Mouse (Mus musculus): ENCODE results near the gene Bpifc. TPM values are rescaled to one million over a fixed set of nuclear protein-coding genes. Genes with fewer than 3 reads are reported as not detected.

Bpifc gene
- total and polyA plus RNA-seq, 2 experiments from 2014 or later = 0.15 to 0.33 TPM

GRCm38 (mm10) chr10:86050522-86050921 is 38.8 kb upstream of the Bpifc start:
- no peak overlapping the region for H3K4me2 ChIP-seq (ENCODE audit: low read depth, low read length, poor library complexity, severe bottlenecking)
- H3K36me3 ChIP-seq (ENCODE audit: insufficient read depth, low read length) = peaks cover 24% of the 10 kb centered on the region
- 85% methylated on average over 2 of the region's 2 CpGs for WGBS
- H3K27me3 ChIP-seq (ENCODE audit: insufficient read depth, low read length) = no peaks in the 10 kb centered on the region
- no peak overlapping the region for H3K4me3 ChIP-seq (ENCODE audit: low read depth, low read length)
- no peaks in the 10 kb centered on the region for H3K9me3 ChIP-seq (ENCODE audit: low read length)
- ATAC-seq (ENCODE audit: low FRiP score) = no peak
- no peak overlapping the region for H3K9ac ChIP-seq (replicated peaks; ENCODE audit: low read length, poor library complexity, severe bottlenecking)
- no peak overlapping the region for H3K27ac ChIP-seq (ENCODE audit: low read depth, low read length)
- DNase-seq (ENCODE audit: low spot score) = no peak
- no peaks in the 10 kb centered on the region for H3K4me1 ChIP-seq (ENCODE audit: insufficient read depth, low read length)
- no peak for TF ChIP-seq CTCF (IDR thresholded peaks at IDR 0.05)

DNA sequence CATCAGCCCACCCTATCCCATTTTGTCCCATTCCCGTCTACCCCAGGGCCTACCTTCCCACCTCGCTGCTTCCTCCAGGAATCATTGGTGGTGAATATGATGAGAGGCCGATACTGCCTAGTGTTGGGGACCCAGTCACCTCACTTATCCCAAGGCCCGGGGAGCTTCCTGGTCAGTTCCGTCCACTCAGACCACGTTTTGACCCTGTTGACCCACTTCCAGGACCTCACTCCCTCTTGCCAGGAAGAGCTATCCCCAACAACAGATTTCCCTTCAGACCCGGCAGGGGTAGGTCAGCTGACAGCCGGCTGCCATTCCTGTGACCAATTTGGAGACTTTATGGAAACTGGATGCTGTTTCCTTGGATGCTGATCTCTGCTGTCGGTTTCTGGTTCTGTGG is 36.1 kb upstream of the Bpifc start:
- Histone ChIP-seq H3K4me3 (ENCODE audit: low read depth, low read length) (no peak overlapping the region), H3K4me1 (ENCODE audit: insufficient read depth, low read length) (no peaks in the 10 kb centered on the region), H3K27ac (ENCODE audit: low read depth, low read length) (no peak overlapping the region), H3K27me3 (ENCODE audit: insufficient read depth, low read length) (no peaks in the 10 kb centered on the region), H3K36me3 (ENCODE audit: insufficient read depth, low read length) (peaks cover 8% of the 10 kb centered on the region; the same call in 1 of the 2 replicates), H3K9ac (replicated peaks; ENCODE audit: low read length, poor library complexity, severe bottlenecking) (no peak overlapping the region), H3K9me3 (ENCODE audit: low read length) (no peaks in the 10 kb centered on the region), H3K4me2 (ENCODE audit: low read depth, low read length, poor library complexity, severe bottlenecking) (no peak overlapping the region)
- DNase-seq (ENCODE audit: low spot score) (no peak), ATAC-seq (ENCODE audit: low FRiP score) (no peak)
- WGBS = 86% methylated on average over 9 of the region's 9 CpGs
- no peak for TF ChIP-seq CTCF (IDR thresholded peaks at IDR 0.05)

DNA sequence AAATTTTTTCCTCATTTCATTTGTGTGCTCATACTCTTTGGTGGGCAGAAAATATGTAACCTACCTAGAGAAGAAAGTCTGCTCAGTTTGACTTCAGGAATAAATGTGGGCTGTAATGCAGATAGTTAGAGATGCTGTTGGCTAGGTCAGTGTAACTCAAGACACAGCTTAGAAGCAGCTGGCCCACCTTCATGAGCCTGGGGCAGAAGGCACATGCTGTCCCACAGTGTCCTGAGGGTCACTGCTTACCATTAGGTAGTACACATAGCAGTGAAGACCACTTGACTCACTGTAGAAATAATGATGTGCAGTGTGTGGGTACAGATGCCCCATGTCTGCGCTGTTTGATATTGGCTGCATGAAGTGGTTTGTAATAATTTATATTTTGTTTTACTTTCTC is 34.7 kb upstream of the Bpifc start:
- no peak for TF ChIP-seq CTCF (IDR thresholded peaks at IDR 0.05)
- no peak overlapping the region for H3K9ac ChIP-seq (replicated peaks; ENCODE audit: low read length, poor library complexity, severe bottlenecking)
- ATAC-seq (ENCODE audit: low FRiP score) (no peak), DNase-seq (ENCODE audit: low spot score) (no peak)
- WGBS = 95% methylated on average over 1 of the region's 1 CpGs
- H3K9me3 ChIP-seq (ENCODE audit: low read length) = no peaks in the 10 kb centered on the region
- no peaks in the 10 kb centered on the region for H3K4me1 ChIP-seq (ENCODE audit: insufficient read depth, low read length)
- no peaks in the 10 kb centered on the region for H3K27me3 ChIP-seq (ENCODE audit: insufficient read depth, low read length)
- no peak overlapping the region for H3K27ac ChIP-seq (ENCODE audit: low read depth, low read length)
- no peak overlapping the region for H3K4me3 ChIP-seq (ENCODE audit: low read depth, low read length)
- H3K4me2 ChIP-seq (ENCODE audit: low read depth, low read length, poor library complexity, severe bottlenecking) = no peak overlapping the region
- H3K36me3 ChIP-seq (ENCODE audit: insufficient read depth, low read length) = peaks cover 8% of the 10 kb centered on the region; the same call in 1 of the 2 replicates

DNA sequence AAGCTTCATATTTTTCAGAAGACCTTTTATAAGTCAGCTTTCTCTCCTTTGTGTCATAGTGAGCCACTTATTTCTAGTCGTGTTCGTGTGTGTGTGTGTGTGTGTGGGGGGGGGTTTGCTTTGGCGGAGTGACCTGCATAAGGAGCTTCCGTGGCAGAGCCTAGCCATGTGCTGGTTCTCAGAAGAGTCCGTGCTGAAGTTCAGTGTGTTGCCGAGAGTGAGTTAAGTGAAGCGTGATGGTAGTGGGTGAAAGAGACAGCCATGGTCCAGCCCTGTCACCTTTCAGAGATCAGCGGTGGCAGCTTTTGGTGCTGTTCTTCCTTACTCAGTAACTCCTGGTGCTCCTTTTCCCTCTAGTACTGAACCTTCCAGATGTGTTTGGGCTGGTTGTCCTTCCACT is 32.4 kb upstream of the Bpifc start:
- peaks cover 6% of the 10 kb centered on the region; the same call in 1 of the 2 replicates for H3K36me3 ChIP-seq (ENCODE audit: insufficient read depth, low read length)
- H3K4me2 ChIP-seq (ENCODE audit: low read depth, low read length, poor library complexity, severe bottlenecking) = no peak overlapping the region
- no peak overlapping the region for H3K27ac ChIP-seq (ENCODE audit: low read depth, low read length)
- H3K4me1 ChIP-seq (ENCODE audit: insufficient read depth, low read length) = no peaks in the 10 kb centered on the region
- H3K27me3 ChIP-seq (ENCODE audit: insufficient read depth, low read length) = no peaks in the 10 kb centered on the region
- WGBS = 82% methylated on average over 8 of the region's 8 CpGs
- DNase-seq (ENCODE audit: low spot score) (no peak), ATAC-seq (ENCODE audit: low FRiP score) (no peak)
- no peak overlapping the region for H3K9ac ChIP-seq (replicated peaks; ENCODE audit: low read length, poor library complexity, severe bottlenecking)
- TF ChIP-seq CTCF (IDR thresholded peaks at IDR 0.05) = no peak
- no peaks in the 10 kb centered on the region for H3K9me3 ChIP-seq (ENCODE audit: low read length)
- H3K4me3 ChIP-seq (ENCODE audit: low read depth, low read length) = no peak overlapping the region

DNA sequence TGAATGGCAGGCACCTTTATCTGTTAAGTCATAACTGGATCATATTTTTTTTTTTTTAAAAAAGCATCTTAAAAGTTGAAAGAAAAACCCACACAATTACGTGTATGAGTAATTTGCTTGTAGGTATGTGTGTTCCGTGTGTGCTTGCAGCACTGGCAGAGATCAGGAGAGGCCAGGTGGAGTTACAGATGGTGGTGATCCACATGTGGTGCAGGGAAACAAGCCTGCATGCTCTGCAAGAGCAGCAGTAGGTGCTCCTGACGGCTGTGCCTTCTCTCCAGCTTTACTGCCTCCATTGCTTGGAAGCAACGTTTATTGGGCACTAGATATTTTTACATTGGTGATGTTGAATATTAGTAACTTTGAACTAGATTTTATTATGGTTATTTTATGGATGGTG is 32.0 kb upstream of the Bpifc start:
- DNase-seq (ENCODE audit: low spot score) (no peak), ATAC-seq (ENCODE audit: low FRiP score) (no peak)
- WGBS = 84% methylated on average over 4 of the region's 4 CpGs
- Histone ChIP-seq H3K4me2 (ENCODE audit: low read depth, low read length, poor library complexity, severe bottlenecking) (no peak overlapping the region), H3K27ac (ENCODE audit: low read depth, low read length) (no peak overlapping the region), H3K27me3 (ENCODE audit: insufficient read depth, low read length) (no peaks in the 10 kb centered on the region), H3K4me1 (ENCODE audit: insufficient read depth, low read length) (no peaks in the 10 kb centered on the region), H3K9ac (replicated peaks; ENCODE audit: low read length, poor library complexity, severe bottlenecking) (no peak overlapping the region), H3K36me3 (ENCODE audit: insufficient read depth, low read length) (peaks cover 6% of the 10 kb centered on the region; the same call in 1 of the 2 replicates), H3K4me3 (ENCODE audit: low read depth, low read length) (no peak overlapping the region), H3K9me3 (ENCODE audit: low read length) (no peaks in the 10 kb centered on the region)
- TF ChIP-seq CTCF (IDR thresholded peaks at IDR 0.05) = no peak

- H3K4me2 ChIP-seq (ENCODE audit: low read depth, low read length, poor library complexity, severe bottlenecking) = no peak overlapping the region
- no peak for TF ChIP-seq CTCF (IDR thresholded peaks at IDR 0.05)
- no peak for ATAC-seq (ENCODE audit: low FRiP score)
- no peaks in the 10 kb centered on the region; the same call in 1 of the 2 replicates for H3K36me3 ChIP-seq (ENCODE audit: insufficient read depth, low read length)
- H3K27me3 ChIP-seq (ENCODE audit: insufficient read depth, low read length) = no peaks in the 10 kb centered on the region
- 69% methylated on average over 2 of the region's 2 CpGs for WGBS
- no peak overlapping the region for H3K4me3 ChIP-seq (ENCODE audit: low read depth, low read length)
- no peak for DNase-seq (ENCODE audit: low spot score)
- H3K27ac ChIP-seq (ENCODE audit: low read depth, low read length) = no peak overlapping the region
- H3K9ac ChIP-seq (replicated peaks; ENCODE audit: low read length, poor library complexity, severe bottlenecking) = no peak overlapping the region
- H3K9me3 ChIP-seq (ENCODE audit: low read length) = no peaks in the 10 kb centered on the region
- H3K4me1 ChIP-seq (ENCODE audit: insufficient read depth, low read length) = no peaks in the 10 kb centered on the region
These were observed 22.5 kb upstream of the Bpifc start for GRCm38 (mm10) chr10:86034007-86034728.

Measured in midbrain, postnatal 0 days (tissue).